Mouse (Mus musculus): ENCODE data around the gene Phpt1. TPM values are rescaled to one million over a fixed set of nuclear protein-coding genes. Genes with fewer than 3 reads are reported as not detected.
A peak's percentile ranks its signal among the peaks of the same experiment; 100 is the strongest.
"Not testable (repeated sequence)": the region's sequence is repeated elsewhere in the genome, so short reads cannot be mapped to it uniquely, and the experiment has no call there.

Phpt1 gene
- polyA plus RNA-seq, 2 experiments from 2014 or later: 53.9 to 66.8 TPM

DNA sequence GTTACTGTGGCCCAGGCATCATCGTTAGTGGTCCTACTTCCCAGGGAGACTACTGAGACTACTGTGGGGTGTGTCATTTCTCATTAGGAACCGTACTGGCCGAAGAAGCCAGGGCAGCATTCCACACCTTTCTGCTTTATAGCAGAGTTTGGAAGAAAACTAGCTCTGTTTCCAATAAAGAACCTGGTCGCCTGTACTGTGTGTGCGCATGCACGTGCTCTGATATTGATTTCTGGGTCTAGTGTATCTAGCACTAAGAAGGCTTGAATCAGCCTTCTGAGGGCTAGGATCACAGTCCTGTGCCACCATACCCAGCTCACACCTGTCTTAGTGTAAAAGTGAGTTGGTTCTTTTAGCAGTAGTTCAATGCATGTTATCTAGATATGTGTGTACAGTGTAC lies 16.2 kb downstream of the Phpt1 start:
- no peak for ATAC-seq

DNA sequence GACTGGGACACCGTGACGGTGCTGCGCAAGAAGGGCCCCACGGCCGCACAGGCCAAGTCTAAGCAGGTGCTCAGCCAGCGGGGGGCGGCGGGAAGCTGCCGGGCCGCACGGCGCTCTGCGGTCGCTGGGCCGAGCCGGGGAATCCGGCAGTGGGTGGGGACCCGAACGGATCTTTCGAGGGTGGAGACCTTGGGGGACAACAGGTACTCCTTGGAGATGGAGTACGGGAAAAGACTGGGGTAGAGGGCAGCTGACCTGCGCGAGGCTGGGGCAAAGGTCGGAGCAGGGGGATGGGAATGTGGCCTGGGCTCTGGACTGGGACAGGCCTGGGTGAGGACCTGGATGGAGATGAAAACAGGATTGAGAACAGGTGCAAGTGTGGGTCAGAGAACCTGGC lies 17.1 kb downstream of the Phpt1 start:
- peak; percentile 45 for ATAC-seq

GRCm38 (mm10) chr2:25557221-25557963 lies 17.6 kb downstream of the Phpt1 start, which contains the start of gene Edf1:
Gene Edf1 (plus strand): TSS chr2:25557847.
- peak; percentile 99 for ATAC-seq

GRCm38 (mm10) chr2:25556296-25556695 lies 18.7 kb downstream of the Phpt1 start:
- no peak for ATAC-seq

DNA sequence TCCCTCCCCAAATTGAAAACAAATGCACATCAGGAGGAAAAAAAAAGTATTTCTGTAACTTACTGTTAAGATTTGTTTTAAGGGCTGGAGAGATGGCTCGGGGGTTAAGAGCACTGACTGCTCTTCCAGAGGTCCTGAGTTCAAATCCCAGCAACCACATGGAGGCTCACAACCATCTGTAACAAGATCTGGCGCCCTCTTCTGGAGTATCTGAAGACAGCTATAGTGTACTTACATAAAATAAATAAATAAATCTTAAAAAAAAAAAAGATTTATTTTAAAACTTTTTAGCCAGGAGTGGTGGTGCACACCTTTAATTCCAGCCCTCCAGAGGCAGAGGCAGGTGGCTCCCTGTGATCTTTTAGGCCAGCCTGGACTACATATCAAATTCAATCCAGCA lies 19.5 kb downstream of the Phpt1 start:
- ATAC-seq: not testable (repeated sequence)

GRCm38 (mm10) chr2:25553171-25553786 lies 21.7 kb downstream of the Phpt1 start:
- not testable (repeated sequence) for ATAC-seq

DNA sequence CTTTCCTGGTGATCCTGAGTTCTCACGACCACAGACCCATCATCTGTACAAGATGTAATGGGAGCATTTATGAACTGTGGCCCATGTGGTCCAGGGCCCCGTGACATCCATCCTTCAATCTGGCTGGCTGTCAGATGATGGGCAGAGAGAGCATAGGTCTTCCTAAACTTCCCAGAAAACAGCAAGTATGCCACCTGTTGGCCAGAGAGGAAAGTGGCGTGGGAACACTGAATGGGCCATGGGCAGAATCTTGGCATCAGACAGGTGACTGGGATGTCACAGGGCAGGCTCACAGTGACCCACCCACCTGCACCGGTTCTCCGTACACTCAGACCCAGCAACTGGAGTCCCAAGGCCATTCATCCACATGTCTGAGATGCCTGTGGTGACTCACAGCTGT lies 23.8 kb downstream of the Phpt1 start:
- no peak for ATAC-seq

GRCm38 (mm10) chr2:25549021-25549991 lies 25.7 kb downstream of the Phpt1 start:
- peak; percentile 74 for ATAC-seq

DNA sequence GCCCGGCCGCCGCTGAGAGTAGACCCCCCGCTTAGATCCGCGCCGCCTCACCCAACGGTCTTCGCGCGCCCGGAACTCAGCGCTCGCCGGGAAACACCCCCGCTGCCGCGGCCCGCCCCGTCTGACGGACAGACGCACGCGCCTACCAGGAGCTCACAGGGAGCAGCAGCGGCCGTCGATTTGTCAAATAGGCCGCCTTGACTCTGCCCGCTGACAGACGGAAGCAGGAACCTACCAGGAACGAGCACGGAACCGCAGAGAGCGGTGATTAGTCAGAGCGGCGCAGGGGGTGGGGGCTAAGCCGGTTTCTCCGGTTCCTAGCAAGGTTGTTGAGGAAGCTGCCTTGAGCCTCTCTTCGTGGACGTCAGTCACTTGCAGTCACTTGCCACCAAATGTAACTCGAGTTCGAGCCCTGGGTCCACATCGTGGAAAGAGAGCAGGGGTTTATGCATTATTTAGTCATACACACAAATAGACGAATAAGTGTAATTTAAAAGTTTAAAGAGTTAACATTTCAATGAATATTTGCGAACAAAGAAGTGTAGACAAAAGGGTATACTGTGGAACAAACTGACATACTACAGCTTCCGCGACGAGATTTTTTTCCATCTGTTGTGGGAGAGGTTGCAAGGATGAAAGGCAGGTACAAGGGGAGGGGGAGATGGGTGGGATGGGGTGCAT lies 28.1 kb downstream of the Phpt1 start, which contains the start of gene Traf2:
Gene Traf2, minus strand, starts transcription at position 130 of the 681 bp plus-strand sequence.
- peak; percentile 86 for ATAC-seq

DNA sequence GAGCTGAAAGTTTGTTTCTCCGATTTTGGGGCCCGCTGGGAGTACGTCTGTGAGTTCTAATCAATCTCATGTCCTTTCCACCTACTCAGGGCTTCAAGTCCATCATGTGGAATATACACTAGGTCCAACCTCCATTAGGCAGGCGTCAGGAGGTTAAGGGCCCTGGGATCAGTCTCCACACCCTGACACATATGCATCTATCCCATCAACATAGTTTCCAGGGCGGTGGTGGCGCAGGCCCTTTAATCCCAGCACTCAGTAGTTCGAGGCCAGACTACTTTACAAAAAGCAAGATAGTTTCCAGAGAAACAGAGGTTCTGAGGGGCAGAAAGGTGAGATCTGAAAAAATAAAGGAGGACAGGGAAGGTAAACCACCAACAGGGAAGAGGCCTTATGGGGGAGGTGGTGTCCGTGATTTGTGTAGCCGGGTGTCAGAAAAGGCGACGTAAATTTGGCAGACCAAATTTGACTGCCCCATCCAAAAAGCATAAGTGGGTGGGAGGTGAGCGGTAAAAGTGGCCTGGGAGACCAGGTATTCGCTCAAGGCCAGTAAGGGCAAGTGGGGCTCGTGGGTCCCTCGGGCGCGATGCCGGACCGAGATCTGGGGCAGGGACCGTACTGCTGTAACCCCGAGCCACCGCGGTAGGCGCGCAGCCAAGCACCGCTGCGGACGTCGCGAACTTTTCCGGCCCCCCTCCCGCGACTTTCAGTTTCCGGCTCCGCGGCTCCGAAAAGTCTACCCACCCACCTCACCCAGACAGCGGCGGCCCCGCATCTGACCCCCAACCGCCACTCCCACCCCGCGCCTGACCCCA lies 28.8 kb downstream of the Phpt1 start:
- peak; percentile 9 for ATAC-seq

DNA sequence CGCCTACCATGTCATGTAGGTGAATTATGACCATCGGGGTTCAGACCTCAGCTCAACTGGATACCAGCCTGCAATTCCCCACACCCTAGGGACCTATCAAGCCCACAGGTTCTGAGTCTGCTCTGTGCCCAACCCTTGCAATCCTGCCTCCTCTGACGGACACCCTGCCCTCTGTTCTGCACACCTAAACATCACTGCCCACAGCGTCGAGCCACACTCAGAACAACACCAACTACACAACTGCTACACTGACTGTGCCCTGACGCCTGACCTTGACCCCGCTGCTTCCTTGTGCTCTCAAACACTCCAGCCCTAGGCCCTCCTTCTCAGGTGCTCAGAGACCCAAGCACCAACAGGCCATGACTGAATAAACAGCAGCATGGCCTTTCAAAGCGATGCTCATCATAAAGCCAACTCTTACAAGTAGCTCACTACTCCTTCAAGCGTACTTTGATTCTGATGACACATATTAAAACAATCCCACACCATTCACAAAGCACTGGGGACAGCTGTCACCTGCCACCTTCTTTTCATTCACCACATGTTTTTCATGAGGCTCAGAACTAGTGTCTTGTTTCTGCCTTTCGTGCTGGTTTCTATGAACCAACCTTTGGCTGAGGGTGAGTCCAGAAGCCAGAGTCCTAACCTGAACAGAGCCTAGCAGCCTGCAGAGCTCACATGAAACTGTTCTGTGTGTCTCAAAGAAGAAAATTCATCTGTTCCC lies 33.2 kb downstream of the Phpt1 start:
- no peak for ATAC-seq

- no peak for ATAC-seq
These were observed 34.5 kb downstream of the Phpt1 start for GRCm38 (mm10) chr2:25540541-25540948.

- no peak for ATAC-seq
These were observed 38.5 kb downstream of the Phpt1 start for GRCm38 (mm10) chr2:25536531-25536930.

DNA sequence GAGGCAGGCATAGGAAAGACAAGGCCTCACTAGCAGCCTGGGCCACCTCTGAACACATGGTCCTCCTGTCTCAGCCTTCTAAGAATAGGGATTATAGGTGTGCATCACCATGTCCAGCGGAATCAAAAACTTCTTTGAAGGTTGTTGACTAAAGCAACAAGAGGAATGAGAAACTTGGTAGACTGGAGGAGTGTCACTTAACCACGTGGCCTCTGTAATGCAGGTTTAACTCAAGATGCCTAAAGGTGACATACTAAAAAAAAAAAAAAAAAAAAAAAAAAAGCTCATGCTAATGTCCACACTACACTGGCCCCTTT lies 40.2 kb downstream of the Phpt1 start:
- no peak for ATAC-seq

- peak; percentile 92 for ATAC-seq
These were observed 40.7 kb downstream of the Phpt1 start for GRCm38 (mm10) chr2:25534178-25534865.

DNA sequence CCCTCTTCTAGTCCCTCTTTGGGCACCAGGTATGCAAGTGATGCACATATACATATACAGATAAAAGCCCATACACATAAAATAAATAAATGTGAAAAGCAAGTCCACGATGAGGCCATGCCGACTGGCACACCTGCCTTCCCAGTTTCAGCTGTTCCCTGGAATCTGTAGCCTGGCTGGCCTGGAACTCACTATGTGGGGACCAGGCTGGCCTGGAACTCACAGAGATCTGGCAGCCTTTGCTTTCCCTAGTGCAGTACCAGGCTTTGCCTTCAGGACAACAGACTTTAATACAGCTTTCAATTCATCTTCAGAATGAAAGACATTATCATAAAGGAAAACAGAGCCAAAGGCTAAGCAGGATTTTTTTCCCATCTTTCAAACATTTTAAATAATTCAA lies 41.3 kb downstream of the Phpt1 start:
- ATAC-seq: peak; percentile 40

DNA sequence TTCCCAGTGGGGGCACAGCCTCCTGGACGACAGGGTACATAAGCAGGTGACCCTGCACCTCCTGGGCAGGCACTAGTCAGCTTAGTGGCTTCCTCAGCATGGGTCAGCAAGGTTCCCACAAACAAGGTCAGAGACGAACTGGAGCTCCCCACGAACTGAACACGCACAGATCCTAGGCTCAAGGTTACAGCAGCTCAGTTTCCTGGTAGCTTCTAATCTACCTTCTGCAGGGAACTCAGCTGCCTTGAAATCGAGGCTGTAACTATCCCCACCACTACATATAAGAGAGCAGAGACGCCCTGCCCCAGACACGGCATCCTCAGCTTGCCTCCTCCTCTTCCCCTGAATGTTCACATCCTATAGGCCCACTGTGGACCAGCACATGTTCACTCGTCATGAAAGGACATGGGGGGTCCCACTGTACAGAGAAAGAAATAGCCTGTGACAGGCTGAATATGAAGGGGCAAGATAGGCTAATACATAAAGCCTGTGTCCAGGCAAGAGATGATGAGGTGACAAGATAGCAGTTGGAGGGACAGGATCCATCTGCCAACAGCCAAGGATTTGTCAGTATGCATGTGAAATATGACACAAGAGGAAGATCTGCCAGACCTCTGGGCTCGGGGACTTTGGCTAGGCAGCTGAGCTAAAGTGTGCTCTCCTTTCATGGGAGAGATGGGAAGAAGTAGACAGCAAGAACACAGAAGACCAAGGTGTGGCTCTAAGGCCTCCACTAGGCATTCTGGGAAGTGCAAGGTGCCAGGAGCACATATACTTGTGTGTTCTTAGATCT lies 48.3 kb downstream of the Phpt1 start:
- no peak for ATAC-seq

All from CD4-positive, CD25-positive, alpha-beta regulatory T cell, adult 4 months (primary cell).